Mouse (Mus musculus) brain, adult 10 weeks (tissue): Measurements from ENCODE around the gene Enpp5. TPM values are rescaled to one million over a fixed set of nuclear protein-coding genes. Genes with fewer than 3 reads are reported as not detected.

Source experiments
- polyA plus RNA-seq: library from polyadenylated mRNA; stranded (reverse); fragments of 350-450 nt; fragmentation: Illumina TruSeq; extraction: RNeasy Lipid Tissue Mini Kit (QIAGEN cat#74804); gene quantifications from one replicate; pipeline ENCODE4 v1.2.3, GENCODE M21; 2015; ENCODE audit warnings: low read depth, low replicate concordance

The Enpp5 gene
- polyA plus RNA-seq: 265 TPM

GRCm38 (mm10) chr17:44078631-44079350 lies at the start of gene Enpp5:
Enpp5 (plus strand) TSS chr17:44078813.

GRCm38 (mm10) chr17:44105287-44106138 lies 26.9 kb downstream of the Enpp5 start, which contains the start of gene Enpp4:
Enpp4 (minus strand) TSS chr17:44105809.

Other genes starting within 250 kb of the Enpp5 start
- 21.7 TPM for gene Enpp4, start 27.0 kb downstream of the Enpp5 start, polyA plus RNA-seq
- gene Clic5, start 109.8 kb downstream of the Enpp5 start, polyA plus RNA-seq: 5.1 TPM